Mouse (Mus musculus) erythroblast, embryonic 14.5 days (primary cell): ENCODE measurements at regions not wholly inside any gene's neighbourhood (a gene's known extent, or its start where the extent isn't known, plus 50 kb on each side); places are given as distances from the start of the nearest gene placed in this dataset.

ENCODE experiments used
- GATA1 ChIP-seq: IDR thresholded peaks from 2 replicates; pipeline ENCODE4 v1.6.1; 2012; ENCODE audit warnings: low read length, inconsistent platforms, mixed read lengths
- TAL1 ChIP-seq: IDR thresholded peaks from 3 replicates; pipeline ENCODE4 v1.6.1; 2012; ENCODE audit warnings: low read length, inconsistent platforms, mixed read lengths

DNA sequence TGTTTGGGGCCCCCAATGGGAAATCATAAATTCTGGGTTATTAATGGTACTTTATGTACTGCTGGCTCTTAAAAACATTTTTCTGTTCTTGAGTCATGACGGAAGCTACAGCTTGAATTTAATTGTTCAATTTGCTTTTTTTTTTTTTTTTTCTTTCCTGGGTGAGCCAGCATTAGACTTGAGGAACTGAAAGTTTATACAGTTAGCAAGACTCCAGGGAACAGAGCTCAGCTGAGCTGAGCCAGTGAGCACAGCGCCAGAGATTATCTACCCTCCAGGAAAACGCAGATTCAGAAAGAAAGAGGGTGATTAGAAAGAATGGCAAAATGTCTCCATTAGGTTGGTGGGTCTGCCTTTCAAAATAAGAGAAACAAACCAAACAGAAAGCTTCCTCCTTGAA lies 163.0 kb upstream of the Cited2 start:
- TF ChIP-seq GATA1 = no peak
- TF ChIP-seq TAL1 = no peak
